Mouse (Mus musculus): Measurements from ENCODE around the gene Pop5.

- TF ChIP-seq CTCF (IDR thresholded peaks at IDR 0.05; ENCODE audit: extremely low read depth, insufficient read length, insufficient replicate concordance, low read depth, low read length) (no peak), POLR2A (IDR thresholded peaks at IDR 0.05; ENCODE audit: low read depth, low read length) (no peak)
Observed at GRCm38 (mm10) chr5:115279226-115280049, 43.8 kb downstream of the Pop5 start, which contains the start of gene Coq5.
